Mouse (Mus musculus) C2C12 (cell line): Measurements from ENCODE around the gene Hagh.

Experiments
- CTCF ChIP-seq: IDR thresholded peaks from one replicate; pipeline ENCODE4 v1.5.1; 2011; ENCODE audit not compliant: control insufficient read depth, insufficient read depth, insufficient read length
- MYOD1 ChIP-seq: IDR thresholded peaks from one replicate; pipeline ENCODE4 v1.6.1; 2011; ENCODE audit warnings: low read depth; ENCODE audit not compliant: control insufficient read depth, insufficient read length
- USF1 ChIP-seq: IDR thresholded peaks from one replicate; pipeline ENCODE4 v1.6.1; 2011; ENCODE audit warnings: low read depth, mild to moderate bottlenecking, control low read depth, moderate library complexity

DNA sequence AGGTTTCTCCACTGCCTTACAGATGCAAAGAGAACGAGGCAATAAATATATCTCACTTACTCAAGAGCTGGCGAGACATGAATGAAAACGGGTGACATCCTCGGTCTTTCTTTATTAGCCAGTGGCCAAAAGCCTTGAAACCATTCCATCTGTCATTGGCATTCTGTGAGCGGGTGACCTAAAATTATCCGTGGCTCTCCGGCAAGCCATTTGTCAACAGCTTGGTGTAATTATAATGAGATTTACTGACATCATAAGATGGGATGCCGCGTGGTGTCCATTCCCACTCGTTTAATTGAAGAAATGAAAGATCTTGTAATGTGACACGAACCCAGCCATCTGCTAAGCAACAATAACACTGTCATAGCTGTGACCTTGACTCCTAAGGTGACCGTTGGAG lies 45.2 kb upstream of the Hagh start:
- TF ChIP-seq CTCF (no peak), USF1 (no peak), MYOD1 (no peak)
